Mouse (Mus musculus) thymus, adult 2 months (tissue): ENCODE measurements at regions not wholly inside any gene's neighbourhood (a gene's known extent, or its start where the extent isn't known, plus 50 kb on each side); places are given as distances from the start of the nearest gene placed in this dataset.

Experiments used
- DNase-seq: peaks from one replicate; pipeline ENCODE4 v3.0.0; 2021
- H3K27ac ChIP-seq: fragments of 200-500 bp; 2 replicates; pipeline ENCODE4 v1.5.1; 2012; ENCODE audit warnings: low read length, control low read depth; ENCODE audit not compliant: control insufficient read depth, insufficient read depth
- H3K27me3 ChIP-seq: fragments of 200-500 bp; 2 replicates; pipeline ENCODE4 v1.6.1; 2012; ENCODE audit warnings: mild to moderate bottlenecking, low read length, moderate library complexity, mixed read lengths; ENCODE audit not compliant: control insufficient read depth, insufficient read depth
- H3K36me3 ChIP-seq: fragments of 200-500 bp; 2 replicates; pipeline ENCODE4 v1.6.1; 2012; ENCODE audit warnings: mild to moderate bottlenecking, low read length, moderate library complexity; ENCODE audit not compliant: control insufficient read depth, insufficient read depth
- H3K4me1 ChIP-seq: fragments of 200-500 bp; replicated peaks from 2 replicates; pipeline ENCODE4 v1.6.1; 2012; ENCODE audit warnings: low read length; ENCODE audit not compliant: control insufficient read depth, insufficient read depth
- H3K4me3 ChIP-seq: fragments of 200-500 bp; 2 replicates; pipeline ENCODE4 v1.5.1; 2012; ENCODE audit warnings: mild to moderate bottlenecking, low read length, control low read depth, moderate library complexity; ENCODE audit not compliant: control insufficient read depth, insufficient read depth
- CTCF ChIP-seq: fragments of 200-500 bp; IDR thresholded peaks from 2 replicates; pipeline ENCODE4 v1.5.1; 2012; ENCODE audit warnings: mild to moderate bottlenecking, control low read depth, low read length, moderate library complexity, borderline replicate concordance; ENCODE audit not compliant: control insufficient read depth, poor library complexity, insufficient read depth; ENCODE audit errors: extremely low read depth
- POLR2A ChIP-seq: fragments of 200-500 bp; IDR thresholded peaks from 2 replicates; pipeline ENCODE4 v1.6.1; 2012; ENCODE audit warnings: mild to moderate bottlenecking, low read length, control low read depth, moderate library complexity; ENCODE audit not compliant: control insufficient read depth, poor library complexity, insufficient read depth; ENCODE audit errors: extremely low read depth
- WGBS: fragments of 180-500 bp; shearing (Covaris S2); methylation state at CpG from one replicate; pipeline ENCODE4 v1.1.7; 2018; 5-methylcytosine and 5-hydroxymethylcytosine counted together

- Histone ChIP-seq H3K4me1 (peaks cover 10% of the 10 kb centered on the region; the same call in 1 of the 2 replicates), H3K27ac (no peak overlapping the region), H3K27me3 (no peaks in the 10 kb centered on the region), H3K4me3 (no peak overlapping the region), H3K36me3 (no peaks in the 10 kb centered on the region)
- WGBS = 74% methylated on average over 10 of the region's 10 CpGs
- DNase-seq = no peak
- no peak for TF ChIP-seq POLR2A
- TF ChIP-seq CTCF = no peak
Observed at GRCm38 (mm10) chr6:143618558-143618957, 451.5 kb downstream of the Etnk1 start.

GRCm38 (mm10) chr6:143620583-143620982 is 453.6 kb downstream of the Etnk1 start:
- H3K4me3 ChIP-seq = no peak overlapping the region
- peaks cover 10% of the 10 kb centered on the region; the same call in 1 of the 2 replicates for H3K4me1 ChIP-seq
- H3K27me3 ChIP-seq = no peaks in the 10 kb centered on the region
- 79% methylated on average over 2 of the region's 2 CpGs for WGBS
- H3K27ac ChIP-seq = no peak overlapping the region
- no peak for TF ChIP-seq POLR2A
- no peak for TF ChIP-seq CTCF
- H3K36me3 ChIP-seq = no peaks in the 10 kb centered on the region
- DNase-seq = no peak

- Histone ChIP-seq H3K27ac (no peak overlapping the region), H3K36me3 (no peaks in the 10 kb centered on the region), H3K4me3 (no peak overlapping the region), H3K27me3 (no peaks in the 10 kb centered on the region), H3K4me1 (peaks cover 10% of the 10 kb centered on the region; the same call in 1 of the 2 replicates)
- 92% methylated on average over 2 of the region's 2 CpGs for WGBS
- no peak for TF ChIP-seq CTCF
- TF ChIP-seq POLR2A = no peak
- no peak for DNase-seq
Observed at GRCm38 (mm10) chr6:143622161-143622560, 455.1 kb downstream of the Etnk1 start.

DNA sequence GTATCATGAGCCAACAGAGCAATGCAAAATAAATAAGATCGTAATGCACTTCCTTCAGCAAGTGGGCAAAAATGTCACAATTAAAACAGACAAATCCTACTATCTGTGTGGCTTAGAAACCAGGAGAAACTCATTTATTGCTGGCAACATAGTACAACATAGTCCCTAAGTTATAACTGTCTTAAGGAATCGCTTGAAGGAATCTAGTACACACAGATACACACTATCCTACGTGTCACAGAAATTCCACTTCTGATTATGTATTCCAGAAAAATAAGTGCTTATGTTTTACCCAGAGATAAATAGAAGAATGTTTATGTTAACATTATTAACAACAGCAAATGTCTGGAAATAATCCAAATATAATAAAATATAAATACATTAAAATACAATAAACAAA is 457.9 kb downstream of the Etnk1 start:
- H3K4me3 ChIP-seq = no peak overlapping the region
- H3K4me1 ChIP-seq = 0 out of 2 replicates have a peak, but pooled peaks cover 5% of the 10 kb centered on the region
- 97% methylated on average over 3 of the region's 3 CpGs for WGBS
- H3K36me3 ChIP-seq = no peaks in the 10 kb centered on the region
- TF ChIP-seq POLR2A = no peak
- no peak for TF ChIP-seq CTCF
- no peaks in the 10 kb centered on the region for H3K27me3 ChIP-seq
- no peak overlapping the region for H3K27ac ChIP-seq
- DNase-seq = no peak

DNA sequence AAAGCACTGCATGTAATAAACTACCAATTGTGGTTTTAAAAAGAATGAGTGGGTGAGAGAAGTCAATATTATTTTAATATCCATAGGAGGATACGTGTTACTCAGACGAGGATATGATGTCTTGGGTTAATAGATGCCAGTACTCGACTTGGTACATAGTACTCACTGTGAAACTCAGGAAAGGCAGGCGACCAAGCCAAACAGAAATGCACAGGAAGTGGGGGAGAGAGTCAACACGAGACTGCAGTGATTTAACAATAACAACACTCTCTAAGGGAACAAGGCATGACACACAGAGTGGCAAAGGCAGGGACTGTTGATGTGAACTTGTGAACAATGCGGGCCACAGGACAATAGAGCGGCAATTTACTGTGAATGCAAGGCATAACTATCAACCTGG is 464.6 kb downstream of the Etnk1 start:
- Histone ChIP-seq H3K4me3 (no peak overlapping the region), H3K27ac (no peak overlapping the region), H3K4me1 (no peaks in the 10 kb centered on the region), H3K36me3 (no peaks in the 10 kb centered on the region), H3K27me3 (no peaks in the 10 kb centered on the region)
- DNase-seq = no peak
- 60% methylated on average over 7 of the region's 7 CpGs for whole genome bisulfite sequencing
- TF ChIP-seq POLR2A = no peak

- Histone ChIP-seq H3K27ac (no peak overlapping the region), H3K36me3 (no peaks in the 10 kb centered on the region), H3K27me3 (no peaks in the 10 kb centered on the region), H3K4me3 (no peak overlapping the region), H3K4me1 (no peaks in the 10 kb centered on the region)
- no peak for DNase-seq
- TF ChIP-seq CTCF (no peak), POLR2A (no peak)
- 95% methylated on average over 6 of the region's 6 CpGs for WGBS
Observed at GRCm38 (mm10) chr6:143633710-143634109, 466.7 kb downstream of the Etnk1 start.

- Histone ChIP-seq H3K27me3 (no peaks in the 10 kb centered on the region), H3K36me3 (no peaks in the 10 kb centered on the region), H3K4me3 (no peak overlapping the region), H3K27ac (no peak overlapping the region), H3K4me1 (no peaks in the 10 kb centered on the region)
- 96% methylated on average over 10 of the region's 10 CpGs for WGBS
- TF ChIP-seq CTCF = no peak
- TF ChIP-seq POLR2A = no peak
- DNase-seq = no peak
Observed at GRCm38 (mm10) chr6:143634334-143634733, 467.3 kb downstream of the Etnk1 start.
